Mouse (Mus musculus) pancreas, adult 10 weeks (tissue): Measurements from ENCODE around the gene Kbtbd12. TPM values are rescaled to one million over a fixed set of nuclear protein-coding genes. Genes with fewer than 3 reads are reported as not detected.

ENCODE experiments used
- polyA plus RNA-seq: library from polyadenylated mRNA; stranded (reverse); fragments of 350-450 nt; fragmentation: Illumina TruSeq; extraction: RNeasy Lipid Tissue Mini Kit (QIAGEN cat#74804); gene quantifications from one replicate; pipeline ENCODE4 v1.2.3, GENCODE M21; 2015; ENCODE audit warnings: low read depth, low replicate concordance; ENCODE audit not compliant: insufficient read depth

Gene Kbtbd12
- polyA plus RNA-seq: 0.54 TPM

GRCm38 (mm10) chr6:88637611-88638301 is at the start of gene Kbtbd12:
TSS of gene Kbtbd12 (minus strand) at chr6:88637950.

DNA sequence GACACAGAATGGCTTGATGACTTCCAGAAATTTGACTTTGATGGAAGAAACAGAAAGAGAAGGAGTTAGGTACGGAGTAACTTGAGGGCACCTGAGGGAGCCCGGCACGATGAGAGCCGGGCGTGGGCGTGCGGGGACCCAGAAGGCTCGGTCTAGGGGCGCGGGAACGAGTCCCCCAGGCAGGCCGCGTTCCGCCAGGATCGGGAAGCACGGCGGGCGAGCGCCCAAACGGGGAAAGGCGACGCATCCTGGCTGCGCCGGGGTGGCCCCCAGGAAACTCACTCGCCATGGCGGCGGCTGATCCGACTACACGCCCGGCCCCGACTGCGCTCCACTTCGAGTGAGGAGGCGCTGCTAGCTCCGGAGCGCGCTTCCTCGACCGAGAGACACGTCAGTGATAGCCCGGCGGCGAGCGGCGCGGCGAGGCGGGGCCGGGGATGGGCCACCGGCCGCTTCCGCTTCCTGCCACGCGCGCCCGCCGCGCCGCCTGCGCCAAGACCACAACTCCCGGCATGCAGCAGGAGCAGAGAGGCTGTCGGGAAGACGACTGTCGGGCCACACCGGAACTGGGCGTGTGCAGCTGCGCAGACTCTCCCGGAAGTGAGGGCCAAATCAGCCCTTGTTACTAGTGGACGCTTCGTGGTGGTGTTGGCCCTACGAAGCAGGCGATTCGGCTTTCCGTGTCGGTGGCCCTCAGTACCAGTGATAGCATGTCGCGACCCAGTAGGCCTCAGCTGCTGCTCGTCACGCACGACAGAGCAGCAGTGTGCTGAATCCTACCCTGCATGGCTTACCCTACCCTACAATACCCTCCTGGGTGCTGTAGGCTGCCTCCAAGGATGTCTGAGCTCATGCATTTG is 119.1 kb downstream of the Kbtbd12 start, which contains the start of gene Sec61a1:
Gene Sec61a1 (minus strand): TSS at position 502 of the 860 bp plus-strand sequence.

Other genes starting within 250 kb of the Kbtbd12 start
- 3.1 TPM for gene Eefsec, start 191.4 kb downstream of the Kbtbd12 start, polyA plus RNA-seq
- 6.9 TPM for gene Ruvbl1, start 172.5 kb downstream of the Kbtbd12 start, polyA plus RNA-seq
- gene Sec61a1, start 119.0 kb downstream of the Kbtbd12 start, polyA plus RNA-seq: 70.8 TPM
- 34.8 TPM for gene Mgll, start 86.5 kb upstream of the Kbtbd12 start, polyA plus RNA-seq
- 13.1 TPM for gene Abtb1, start 204.0 kb upstream of the Kbtbd12 start, polyA plus RNA-seq
- gene Podxl2, start 237.1 kb upstream of the Kbtbd12 start, polyA plus RNA-seq: 2.7 TPM